Mouse (Mus musculus): ENCODE data around the gene Egflam. TPM values are rescaled to one million over a fixed set of nuclear protein-coding genes. Genes with fewer than 3 reads are reported as not detected.

Gene Egflam
- total RNA-seq (2021), result 10 to 100 TPM; 10.3 to 14.4 TPM
- long read RNA-seq, experiment 1, full-length matches to known transcripts, result 2 of 4 reads
- long read RNA-seq, experiment 1, partial matches to known transcripts, result 2 of 4 reads
- long read RNA-seq, experiment 1, other reads (novel, unspliced or antisense), result 0 of 4 reads
- long read RNA-seq, experiment 2, full-length matches to known transcripts, result 26 of 33 reads
- long read RNA-seq, experiment 2, partial matches to known transcripts, result 5 of 33 reads
- long read RNA-seq, experiment 2, other reads (novel, unspliced or antisense), result 2 of 33 reads

DNA sequence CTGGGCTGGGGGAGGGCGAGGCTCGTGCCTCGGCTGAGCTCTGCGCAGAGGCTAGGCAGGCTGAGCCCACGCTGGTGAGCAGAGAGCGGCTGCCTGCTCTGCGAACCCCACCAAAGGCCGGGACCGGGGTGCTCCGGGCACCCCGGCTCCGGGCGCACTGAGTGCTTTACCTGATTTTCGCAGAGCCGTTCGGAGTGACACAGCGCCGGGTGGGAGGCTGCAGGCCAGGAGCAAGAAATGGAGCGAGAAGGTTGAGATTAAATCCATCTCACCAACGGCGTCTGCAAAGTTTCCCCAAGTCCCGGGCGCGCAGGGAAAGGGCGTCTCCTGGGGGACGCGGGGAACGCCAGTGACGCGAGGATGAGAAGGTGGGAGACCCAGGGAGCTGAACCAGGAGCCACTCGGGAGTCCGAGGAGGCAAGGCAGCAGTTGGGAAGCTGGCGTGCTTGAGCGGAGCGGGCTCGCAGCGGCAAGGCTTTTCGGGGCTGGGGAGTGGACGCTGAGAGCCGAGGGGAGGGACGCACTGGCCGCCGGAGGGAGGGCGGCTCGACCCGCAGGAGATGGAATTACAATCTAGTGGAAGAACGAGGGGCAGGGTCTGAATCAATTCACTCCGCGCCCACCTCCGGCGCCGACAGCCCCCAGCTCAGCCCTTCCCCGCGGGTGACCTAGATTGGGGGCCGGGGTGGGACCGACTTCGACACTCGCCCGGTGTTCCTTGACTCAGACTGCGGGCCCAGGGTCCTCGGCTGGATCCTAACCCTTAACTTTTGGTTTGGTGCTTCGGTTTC, at the start of gene Egflam:
TSS of gene Egflam (minus strand) at position 578 of the 791 bp plus-strand sequence.
- DNase-seq (ENCODE audit: low spot score in 2 of 2), result peak; percentile 4 to 14

DNA sequence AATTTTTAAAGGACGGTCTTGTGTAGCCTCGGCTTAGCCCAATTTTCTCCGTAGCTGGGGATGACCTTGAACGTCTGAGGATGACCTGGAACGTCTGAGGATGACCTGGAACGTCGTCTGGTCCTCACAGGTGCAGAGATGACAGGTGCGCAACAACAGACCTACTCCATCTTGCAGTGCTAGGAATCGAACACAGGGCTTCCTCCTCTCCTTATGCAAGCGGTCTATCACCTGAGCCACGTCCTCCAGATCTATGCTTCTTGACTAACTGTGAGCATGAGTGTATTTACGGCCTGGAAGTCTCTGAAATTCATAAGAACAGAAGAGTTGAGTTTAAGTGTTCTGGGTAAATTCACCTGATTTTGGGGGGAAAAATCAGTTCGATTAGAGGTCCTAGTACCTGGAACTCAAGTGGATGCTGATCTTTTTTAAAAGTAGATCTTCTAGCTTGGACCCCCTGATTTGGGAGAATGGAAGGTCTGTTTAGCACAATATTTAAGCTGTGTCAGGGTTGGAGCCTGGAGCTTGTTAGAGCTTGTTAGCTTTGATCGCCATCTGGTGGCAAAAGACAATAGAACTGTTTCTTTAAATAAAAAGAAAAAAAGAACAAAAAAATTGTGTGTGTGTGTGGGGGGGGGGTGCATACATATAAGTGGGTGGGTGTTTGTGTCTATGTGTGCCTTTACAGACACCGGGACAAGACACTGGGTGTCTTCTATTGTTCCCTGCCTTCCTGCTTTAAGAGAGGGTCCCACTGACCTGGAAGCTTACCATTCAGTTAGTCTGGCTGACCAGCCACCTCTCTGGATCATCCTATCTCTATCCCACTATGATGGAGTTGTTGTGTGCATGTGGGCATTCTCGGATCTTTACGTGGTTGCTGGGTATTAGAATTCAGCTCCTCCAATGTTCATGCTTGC, 45.5 kb upstream of the Egflam start:
- DNase-seq (ENCODE audit: low spot score in 2 of 2), result no peak

DNA sequence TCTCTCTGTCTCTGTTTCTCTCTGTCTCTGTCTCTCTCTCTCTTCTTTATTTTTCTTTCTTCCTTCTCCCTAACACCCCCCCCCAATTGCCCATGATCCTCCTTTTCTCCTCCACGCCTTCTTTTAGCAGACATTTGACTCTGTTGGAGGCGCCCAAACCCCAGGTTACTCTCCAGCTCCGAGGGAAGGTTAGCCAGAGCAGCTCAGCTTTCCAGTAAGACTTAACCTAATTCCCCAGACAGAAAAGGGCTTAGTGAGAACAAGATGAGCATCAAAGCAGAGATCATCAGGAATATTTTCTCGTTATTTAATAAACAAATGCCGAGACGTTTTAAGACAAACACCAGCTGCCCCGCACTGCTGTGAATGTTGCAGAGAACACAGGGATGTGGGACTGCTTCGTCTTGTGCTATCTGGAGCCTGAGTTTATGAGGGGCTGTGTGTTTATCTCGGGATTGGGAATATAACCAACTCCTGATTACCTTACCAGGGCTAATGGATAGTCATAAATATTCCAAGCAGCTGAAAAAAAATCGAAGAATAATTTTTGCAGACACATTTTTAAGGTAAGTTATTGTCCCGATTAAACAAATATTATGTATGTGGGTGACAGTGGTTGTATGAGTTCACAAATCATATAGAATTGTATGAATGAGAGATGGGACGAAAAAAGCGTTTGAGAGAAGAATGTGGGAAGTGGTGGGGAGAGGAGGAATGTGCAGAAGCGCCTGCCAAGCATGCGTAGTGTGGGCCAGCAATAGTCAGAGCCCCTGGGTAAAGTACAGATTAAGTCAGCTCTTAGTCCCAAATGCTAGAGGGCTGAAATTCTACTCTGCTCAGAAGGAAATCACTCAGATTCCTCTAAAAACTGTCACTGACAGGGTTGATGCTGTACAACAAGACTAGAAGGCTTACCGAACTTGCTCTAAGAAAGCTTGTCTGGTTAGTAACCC, 44.2 kb upstream of the Egflam start:
- no peak for DNase-seq (ENCODE audit: low spot score in 2 of 2)

DNA sequence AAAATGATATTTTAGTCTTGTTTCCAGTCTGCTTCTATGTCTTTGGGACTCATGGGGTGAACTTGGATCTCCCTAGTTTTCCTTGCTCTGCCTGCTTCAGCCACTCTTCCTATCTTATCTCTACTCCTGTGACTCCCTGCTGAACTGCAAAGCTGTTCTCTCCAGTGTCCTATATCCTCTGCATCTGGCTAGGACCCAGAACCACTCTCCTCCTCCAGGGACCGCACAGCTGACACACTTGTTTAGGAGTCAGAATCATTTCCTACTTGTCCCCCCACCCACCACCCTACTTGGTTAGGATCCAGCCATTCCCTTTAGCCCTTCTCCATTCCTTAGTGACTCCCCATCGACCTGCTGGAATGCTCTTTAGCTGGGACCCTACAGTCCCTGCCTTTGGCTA, 26.1 kb upstream of the Egflam start:
- DNase-seq (ENCODE audit: low spot score in 2 of 2), result no peak

DNA sequence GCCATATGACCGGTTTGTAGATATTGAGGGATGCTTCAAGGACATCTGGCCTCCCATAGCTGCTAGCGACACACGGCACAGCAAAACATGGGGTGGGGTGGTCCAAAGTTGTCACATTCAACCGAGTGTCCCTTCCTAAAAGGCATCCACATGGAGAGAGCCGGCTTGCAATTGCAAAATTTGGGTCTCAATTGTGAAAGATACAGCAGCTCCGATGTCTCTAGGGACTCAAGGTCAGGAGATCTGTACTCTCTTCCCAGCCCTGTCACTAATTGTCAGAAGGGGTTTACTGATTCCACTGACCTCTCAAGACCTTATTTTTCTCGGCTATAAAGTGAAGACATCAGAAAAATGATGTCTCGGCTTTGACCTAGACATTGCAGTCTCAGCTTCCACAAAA, 6.3 kb upstream of the Egflam start:
- DNase-seq (ENCODE audit: low spot score in 2 of 2), result no peak

DNA sequence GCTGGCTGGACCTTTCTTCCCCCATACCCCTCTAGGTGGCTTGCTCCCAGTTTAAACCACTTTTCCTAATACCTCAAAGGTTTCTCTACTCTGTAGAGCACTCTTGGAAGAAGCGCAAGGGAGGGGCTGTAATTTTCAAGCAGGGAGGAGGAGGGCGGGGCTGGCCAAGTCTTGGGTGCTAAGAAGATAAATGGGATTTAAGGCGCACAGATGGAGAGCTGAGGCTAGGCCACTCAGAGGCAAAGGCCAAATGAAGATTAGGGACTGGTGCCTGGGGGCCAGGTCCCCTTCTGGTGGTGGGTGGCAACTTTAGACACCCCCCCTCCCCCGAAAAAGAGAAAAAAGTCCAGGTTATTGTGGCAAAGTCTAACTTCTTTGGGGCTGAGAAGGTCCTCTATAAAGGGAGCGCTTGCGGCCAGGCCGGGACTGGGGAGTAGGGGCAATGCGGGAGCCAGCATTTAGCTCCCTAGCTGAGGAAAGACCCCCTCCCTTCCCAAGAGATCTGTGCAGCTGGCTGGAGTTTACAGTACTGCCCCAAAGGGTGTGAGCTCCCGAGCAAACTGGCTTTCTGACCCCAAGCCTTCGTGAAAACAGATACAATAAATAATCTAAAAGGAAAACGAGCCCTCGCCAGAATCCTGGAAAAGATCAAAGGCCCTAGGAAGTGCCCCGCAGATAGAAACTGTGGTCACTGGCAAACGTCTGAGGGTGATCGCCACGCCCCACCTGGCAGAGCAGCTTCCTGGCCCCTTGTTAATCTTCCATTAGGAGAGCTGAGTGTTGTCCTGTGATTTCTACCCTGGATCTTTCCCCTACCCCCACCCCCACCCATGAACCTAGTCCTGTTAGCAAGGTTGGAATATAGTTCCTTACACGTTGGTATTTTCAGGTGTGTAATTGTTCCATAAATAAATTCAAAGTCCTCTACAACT, 680 bp upstream of the Egflam start:
- no peak for DNase-seq (ENCODE audit: low spot score in 2 of 2)

DNA sequence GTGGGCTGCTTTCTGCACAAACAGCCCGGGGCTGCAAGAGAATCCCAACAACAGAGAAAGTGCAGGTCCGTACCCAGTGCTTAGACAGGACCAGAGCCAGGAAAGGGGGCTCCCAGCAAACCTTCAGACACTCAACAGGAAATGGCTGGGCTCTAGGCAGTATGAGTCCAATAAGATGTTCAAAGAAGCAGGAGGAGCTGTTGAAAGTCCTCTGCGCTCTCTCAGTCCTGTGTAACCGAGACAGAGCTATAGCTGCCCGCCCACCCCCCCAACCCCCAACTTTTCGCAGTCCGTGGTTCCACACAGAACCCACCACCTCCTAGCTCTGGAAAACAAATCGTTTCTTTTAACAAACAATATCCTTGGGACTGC, 763 bp downstream of the Egflam start:
- no peak for DNase-seq (ENCODE audit: low spot score in 2 of 2)

DNA sequence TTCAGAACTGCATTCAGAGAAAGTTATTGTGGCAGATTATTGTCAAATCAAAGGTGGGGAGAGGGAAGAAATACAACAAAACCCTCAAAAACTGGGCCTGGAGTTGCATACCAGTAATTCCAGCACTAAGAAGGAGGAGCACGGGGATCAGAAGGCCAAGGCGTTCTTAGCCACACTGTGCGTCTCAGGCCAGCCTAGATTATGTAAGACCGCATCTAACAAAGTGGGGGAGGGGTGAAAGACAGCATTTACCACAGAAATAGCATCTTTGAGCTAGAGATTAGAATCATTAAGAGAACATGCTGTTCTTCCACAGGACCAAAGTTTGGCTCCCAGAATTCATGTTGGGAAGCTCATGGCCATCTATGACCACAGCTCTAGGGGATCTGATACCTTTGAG, 14.8 kb downstream of the Egflam start:
- DNase-seq (ENCODE audit: low spot score in 2 of 2), result no peak

DNA sequence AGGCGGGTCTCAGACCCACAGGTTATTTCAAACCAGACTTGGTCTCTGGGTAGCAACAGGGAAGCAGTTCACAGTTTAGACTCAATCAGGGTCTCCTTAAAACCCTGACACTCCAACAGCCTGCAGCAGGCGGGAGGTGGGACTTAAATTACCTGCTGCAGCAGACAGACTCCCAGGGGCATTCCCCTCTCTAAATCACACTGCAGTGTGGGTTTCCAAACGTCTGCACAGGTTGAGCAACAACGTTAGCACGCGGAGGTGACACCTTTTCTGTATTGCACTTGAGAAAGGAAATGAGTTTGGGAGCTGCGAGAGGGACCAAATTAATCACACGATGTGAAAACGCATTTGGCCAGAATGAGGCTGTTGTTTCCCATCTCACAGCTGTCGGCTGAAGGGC, 15.7 kb downstream of the Egflam start:
- no peak for DNase-seq (ENCODE audit: low spot score in 2 of 2)

DNA sequence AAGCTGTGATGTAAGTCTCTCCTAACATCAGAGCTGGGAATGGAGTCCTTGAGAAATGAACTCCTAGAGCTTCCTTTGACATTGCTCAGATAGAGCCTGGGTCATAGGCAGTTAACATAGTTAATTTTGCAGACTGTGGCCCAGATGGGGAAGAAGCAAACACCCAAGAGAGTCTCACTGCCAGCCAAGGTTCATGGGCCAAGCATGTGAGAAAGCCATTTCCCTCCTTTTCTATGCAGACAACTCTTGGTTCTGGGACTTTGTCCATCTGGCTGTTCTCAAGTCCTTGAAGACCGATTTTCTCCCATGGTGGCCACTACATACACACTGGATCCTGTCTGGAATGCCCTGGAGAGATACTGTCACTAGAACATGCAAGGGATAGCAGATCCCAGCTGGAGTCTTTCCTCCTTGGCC, 45.6 kb downstream of the Egflam start:
- DNase-seq (ENCODE audit: low spot score in 2 of 2), result no peak

DNA sequence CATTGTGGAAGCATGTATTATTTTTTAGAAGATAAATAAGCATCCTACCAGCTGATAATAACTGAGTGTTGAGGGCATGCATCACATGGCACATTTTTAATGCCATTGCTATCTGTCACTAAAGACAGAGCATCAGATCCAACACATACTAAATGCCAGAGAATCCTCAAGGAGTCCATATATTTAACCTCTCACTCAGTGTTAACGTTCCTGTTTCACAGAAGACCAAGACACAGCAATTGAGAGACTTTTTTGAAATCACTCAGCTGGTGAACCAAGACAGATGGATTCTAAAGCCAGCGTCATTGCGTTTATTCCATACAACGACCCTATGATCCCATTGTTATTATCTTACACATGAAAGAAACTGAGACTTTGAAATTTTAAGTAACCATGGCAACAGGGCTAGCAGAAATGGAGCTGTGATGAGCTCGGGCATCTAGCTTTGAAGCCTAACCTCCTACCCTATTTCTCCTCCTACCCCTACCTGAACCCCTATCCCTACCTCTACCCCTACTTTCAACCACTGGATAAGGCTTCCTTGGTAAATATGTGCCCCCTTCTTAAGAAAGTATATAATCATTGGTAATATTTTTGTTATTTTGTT, 57.4 kb downstream of the Egflam start:
- DNase-seq (ENCODE audit: low spot score in 2 of 2), result no peak

DNA sequence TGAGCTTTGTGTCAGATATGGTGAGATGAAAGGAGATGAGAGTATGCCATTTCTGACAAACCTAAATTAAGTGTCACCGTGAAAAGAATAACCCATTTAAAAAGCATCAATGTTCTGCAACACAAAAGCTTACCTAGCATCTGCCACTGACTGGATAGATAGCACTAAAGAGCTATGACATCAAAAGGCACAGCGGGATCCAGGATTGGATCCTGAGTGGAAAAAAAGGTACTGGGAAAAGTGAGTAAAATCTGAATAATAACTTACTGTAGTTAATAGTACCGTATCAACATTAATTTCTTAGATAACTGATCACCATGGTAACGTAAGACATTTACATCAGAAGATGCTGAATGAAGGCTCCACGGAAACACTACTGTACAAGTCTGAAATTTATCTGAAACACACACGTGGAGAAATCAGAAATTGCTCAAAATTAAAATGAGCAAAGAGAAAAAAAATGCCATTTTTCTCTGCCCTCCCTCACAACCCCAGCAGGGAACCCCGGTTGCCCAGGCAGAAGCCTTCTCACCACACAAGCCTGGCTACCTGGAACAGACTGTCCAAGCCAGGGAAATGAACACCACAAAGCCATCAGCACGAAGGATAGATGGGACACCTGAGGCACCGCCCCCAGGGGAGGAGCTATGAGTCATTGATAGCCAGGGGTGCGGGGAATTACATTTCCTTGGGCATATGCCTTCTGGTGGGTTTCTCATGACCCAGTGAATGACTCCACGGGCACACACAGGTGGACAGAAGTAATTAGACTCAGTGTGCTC, 63.5 kb downstream of the Egflam start:
- DNase-seq (ENCODE audit: low spot score in 2 of 2), result no peak

DNA sequence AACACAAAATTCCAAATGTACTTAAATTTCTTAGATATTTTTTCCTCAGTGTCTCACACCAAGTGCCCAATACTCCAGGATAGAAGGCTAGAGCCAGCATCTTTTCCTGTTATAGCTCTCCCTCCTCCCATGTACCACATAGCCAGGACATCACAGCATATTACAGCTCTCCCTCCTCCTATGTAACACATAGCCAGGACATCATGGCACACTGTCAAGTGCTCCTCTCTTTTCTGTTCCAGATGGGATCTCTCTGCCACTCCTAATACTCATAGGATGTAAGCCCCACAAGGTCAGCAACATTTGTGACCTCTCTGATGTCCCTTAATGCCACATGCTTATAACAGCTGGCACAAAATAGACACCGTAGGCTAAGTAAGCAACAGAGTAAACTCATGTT, 65.3 kb downstream of the Egflam start:
- DNase-seq (ENCODE audit: low spot score in 2 of 2), result no peak

DNA sequence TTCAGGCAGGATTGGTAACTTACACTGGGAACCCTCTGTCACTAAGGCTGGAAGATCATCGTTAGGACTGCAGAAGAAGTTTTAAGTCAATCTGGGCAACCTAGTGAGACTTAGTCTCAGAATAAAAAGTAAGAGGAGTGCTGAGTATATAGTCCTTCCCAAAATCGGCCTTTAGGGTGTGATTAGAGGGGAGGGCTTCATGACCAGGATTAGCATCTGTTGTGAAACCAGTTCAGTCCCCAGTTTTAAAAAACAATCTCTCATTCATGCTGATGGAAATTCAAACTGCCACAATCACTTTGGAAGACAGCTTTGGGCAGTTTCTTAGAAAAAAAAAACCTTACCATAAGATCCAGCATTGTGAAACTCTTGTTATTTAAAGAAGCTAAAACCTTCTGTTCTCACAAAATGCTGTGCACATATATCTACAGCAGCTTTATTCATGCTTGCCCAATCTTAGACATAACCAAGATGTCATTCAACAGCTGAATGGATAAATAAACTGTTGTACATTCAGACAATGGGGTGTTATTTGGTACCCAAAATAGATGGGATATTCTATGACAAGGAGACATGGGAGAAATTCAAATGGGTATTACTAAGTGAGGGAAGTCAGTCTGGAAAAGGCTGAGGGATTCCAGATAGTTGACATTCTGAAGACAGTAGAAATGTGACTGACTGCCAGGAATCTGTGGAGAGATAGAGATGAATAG, 75.4 kb downstream of the Egflam start:
- no peak for DNase-seq (ENCODE audit: low spot score in 2 of 2)

DNA sequence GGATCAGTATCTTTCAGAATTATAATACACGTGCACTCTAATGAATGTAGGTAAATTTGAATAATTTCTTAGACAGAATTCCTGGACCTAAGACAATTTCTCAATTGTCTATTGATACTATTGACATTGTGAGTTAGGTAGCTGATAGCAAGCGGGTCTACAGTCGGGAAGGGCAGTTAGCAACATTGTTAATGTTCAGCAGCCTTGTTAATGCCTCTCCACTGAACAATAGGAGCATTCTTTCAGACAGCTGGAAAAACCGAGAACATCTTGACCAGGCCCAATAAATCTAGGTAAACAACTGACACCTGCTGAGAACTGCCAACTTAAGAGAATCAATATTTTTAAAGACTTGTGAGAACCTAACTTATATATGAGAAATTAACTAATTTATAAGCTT, 77.3 kb downstream of the Egflam start:
- no peak for DNase-seq (ENCODE audit: low spot score in 2 of 2)

DNA sequence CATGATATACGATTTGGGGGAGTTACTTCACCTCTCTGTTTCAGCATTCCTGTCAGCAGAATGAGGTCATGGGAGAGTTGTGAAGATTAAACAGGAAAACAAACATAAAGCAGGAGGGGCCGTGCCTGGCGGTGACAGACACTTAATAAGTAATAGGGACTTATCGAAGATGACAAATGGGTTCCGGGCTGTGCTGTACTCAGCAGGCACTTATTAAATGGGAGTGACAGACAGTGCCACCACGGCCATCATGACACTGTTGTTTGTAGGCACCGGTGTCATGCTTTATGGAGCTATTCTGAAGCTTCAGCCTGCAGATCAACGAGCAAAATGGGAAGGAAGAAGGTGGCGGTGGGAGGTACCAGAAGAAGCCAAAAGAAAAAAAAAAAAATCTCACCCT, 82.7 kb downstream of the Egflam start:
- no peak for DNase-seq (ENCODE audit: low spot score in 2 of 2)

DNA sequence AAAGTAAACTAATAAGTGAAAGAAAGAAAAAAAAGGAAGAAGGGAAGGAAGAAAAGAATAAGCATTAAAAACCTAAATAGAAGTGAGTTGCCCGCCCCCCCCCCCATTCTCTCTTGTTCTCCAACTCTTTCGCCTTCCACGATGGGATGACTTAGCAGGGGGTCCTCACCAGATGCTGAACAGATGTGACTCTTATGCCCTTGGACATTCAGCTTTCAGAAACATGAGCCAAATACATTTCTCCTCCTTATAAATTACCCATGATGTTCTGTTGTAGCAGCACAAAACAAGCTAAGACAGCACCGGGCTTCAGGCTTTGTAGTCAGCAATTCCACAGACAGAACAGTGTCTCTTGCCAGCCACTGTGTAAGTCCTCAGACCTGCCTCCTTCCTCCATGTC, 89.5 kb downstream of the Egflam start:
- DNase-seq (ENCODE audit: low spot score in 2 of 2), result no peak

DNA sequence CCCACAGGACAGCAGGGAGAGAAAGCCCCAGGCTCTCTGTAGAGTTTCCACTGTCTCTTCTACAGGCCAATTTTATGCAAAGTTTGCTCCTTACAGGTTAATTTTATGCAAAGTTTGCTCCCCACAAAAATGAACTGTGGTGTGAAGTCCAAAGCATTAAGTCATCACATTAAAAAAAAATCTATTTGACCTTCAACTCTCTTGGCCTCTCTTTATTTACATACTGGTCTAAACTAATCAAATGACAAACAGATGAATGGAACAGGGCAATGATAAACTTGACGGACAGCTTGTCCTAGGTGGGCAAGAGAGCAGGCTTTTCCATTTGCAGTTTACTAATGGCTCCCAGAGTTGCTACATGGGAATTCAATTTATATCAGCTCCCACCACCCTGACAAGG, 98.3 kb downstream of the Egflam start:
- DNase-seq (ENCODE audit: low spot score in 2 of 2), result no peak

All from adrenal gland, postnatal 4 days (tissue).